Mouse (Mus musculus) heart, adult 2 months (tissue): ENCODE measurements around the gene Tcaf3.

Experiments used
- CTCF ChIP-seq: fragments of 200-600 bp; IDR thresholded peaks from 2 replicates; pipeline ENCODE4 v1.8.1; 2022; ENCODE audit warnings: antibody characterized with exemption, mild to moderate bottlenecking, moderate library complexity
- EP300 ChIP-seq: fragments of 200-500 bp; IDR thresholded peaks from 2 replicates; pipeline ENCODE4 v1.6.1; 2011; ENCODE audit warnings: low read depth, low read length, control low read depth; ENCODE audit not compliant: insufficient read depth
- POLR2A ChIP-seq: fragments of 200-500 bp; IDR thresholded peaks from 2 replicates; pipeline ENCODE4 v1.6.1; 2011; ENCODE audit warnings: mild to moderate bottlenecking, low read depth, low read length, control low read depth; ENCODE audit not compliant: insufficient read depth

- TF ChIP-seq CTCF (no peak), POLR2A (no peak), EP300 (no peak)
Observed at GRCm38 (mm10) chr6:42586569-42586968, 10.9 kb downstream of the Tcaf3 start.
